Mouse (Mus musculus) urinary bladder, postnatal 4 days (tissue): Measurements from ENCODE around the gene BC028528.
"Not testable (repeated sequence)": the region's sequence is repeated elsewhere in the genome, so short reads cannot be mapped to it uniquely, and the experiment has no call there.

ENCODE experiments used
- DNase-seq, 2 experiments: peaks; one replicate each; pipeline ENCODE4 v3.0.0; 2021 to 2022; ENCODE audit warnings: low spot score in 2 of 2

The BC028528 gene

GRCm38 (mm10) chr3:95879063-95879462, 12.7 kb downstream of the BC028528 start:
- no peak for DNase-seq

GRCm38 (mm10) chr3:95872048-95872447, 19.8 kb downstream of the BC028528 start:
- no peak for DNase-seq

- DNase-seq = peak; percentile 83 to 84
Measured at GRCm38 (mm10) chr3:95871392-95871867, 20.4 kb downstream of the BC028528 start, which contains the start of gene Mrps21. Gene Mrps21, minus strand, starts transcription at chr3:95871519.

- DNase-seq = no peak
Measured at GRCm38 (mm10) chr3:95870976-95871375, 20.8 kb downstream of the BC028528 start.

GRCm38 (mm10) chr3:95867408-95867807, 24.4 kb downstream of the BC028528 start:
- no peak for DNase-seq

GRCm38 (mm10) chr3:95866071-95866470, 25.7 kb downstream of the BC028528 start:
- no peak for DNase-seq

GRCm38 (mm10) chr3:95865571-95865970, 26.2 kb downstream of the BC028528 start:
- DNase-seq = no peak

- no peak for DNase-seq
Measured at GRCm38 (mm10) chr3:95865050-95865449, 26.8 kb downstream of the BC028528 start.

GRCm38 (mm10) chr3:95863578-95863977, 28.2 kb downstream of the BC028528 start:
- no peak for DNase-seq

- DNase-seq = no peak
Measured at GRCm38 (mm10) chr3:95861796-95862195, 30.0 kb downstream of the BC028528 start.

- DNase-seq = no peak
Measured at GRCm38 (mm10) chr3:95861216-95861615, 30.6 kb downstream of the BC028528 start.

GRCm38 (mm10) chr3:95860323-95860722, 31.5 kb downstream of the BC028528 start:
- DNase-seq = no peak

GRCm38 (mm10) chr3:95858278-95858677, 33.5 kb downstream of the BC028528 start:
- not testable (repeated sequence) for DNase-seq

GRCm38 (mm10) chr3:95857050-95857449, 34.8 kb downstream of the BC028528 start:
- DNase-seq = not testable (repeated sequence)

- no peak for DNase-seq
Measured at GRCm38 (mm10) chr3:95856115-95856514, 35.7 kb downstream of the BC028528 start.

GRCm38 (mm10) chr3:95855502-95856089, 36.2 kb downstream of the BC028528 start, which contains the start of gene Prpf3:
Gene Prpf3, minus strand, starts transcription at chr3:95855885.
- DNase-seq = peak; percentile 93 to 94

- DNase-seq = no peak
Measured at GRCm38 (mm10) chr3:95851317-95851716, 40.5 kb downstream of the BC028528 start.

GRCm38 (mm10) chr3:95850611-95851010, 41.2 kb downstream of the BC028528 start:
- DNase-seq = no peak

- DNase-seq = no peak
Measured at GRCm38 (mm10) chr3:95842503-95843214, 49.1 kb downstream of the BC028528 start.

GRCm38 (mm10) chr3:95839250-95839649, 52.6 kb downstream of the BC028528 start:
- DNase-seq = no peak
